Mouse (Mus musculus): ENCODE measurements around the gene Gm498. TPM values are rescaled to one million over a fixed set of nuclear protein-coding genes. Genes with fewer than 3 reads are reported as not detected.
A peak's percentile ranks its signal among the peaks of the same experiment; 100 is the strongest.

The Gm498 gene
- polyA plus RNA-seq, 1 experiment from 2014 or later: not detected

DNA sequence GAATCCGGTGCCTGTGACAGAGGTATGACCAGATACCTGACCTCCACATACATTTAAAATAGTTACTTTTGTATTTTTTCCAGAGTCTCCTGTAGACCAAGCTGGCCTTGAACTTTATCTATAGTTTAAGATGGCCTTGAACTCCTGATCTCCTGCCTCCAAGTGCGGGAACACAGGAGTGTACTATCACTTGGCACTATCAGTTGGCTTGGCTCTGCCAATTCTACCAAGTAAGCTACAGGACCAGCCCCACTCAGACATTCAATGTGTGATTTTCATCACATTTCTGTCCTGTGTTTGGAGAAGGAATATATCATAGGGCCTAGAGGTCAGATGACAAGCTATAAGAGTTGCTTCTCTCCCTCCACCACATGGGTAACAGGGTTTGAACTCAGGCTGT, 32.3 kb upstream of the Gm498 start:
- H3K4me2 ChIP-seq (replicated peaks; ENCODE audit: low read depth): no peak overlapping the region
- no peak overlapping the region; the same call in 1 of the 2 replicates for H3K9ac ChIP-seq (ENCODE audit: low read length)
- whole genome bisulfite sequencing: 83% methylated on average over 2 of the region's 2 CpGs
- TF ChIP-seq CTCF (IDR thresholded peaks at IDR 0.05; ENCODE audit: low read depth) (no peak), EP300 (optimal IDR thresholded peaks at IDR 0.05) (no peak)
- H3K9me3 ChIP-seq (ENCODE audit: control insufficient read depth, low read length): no peaks in the 10 kb centered on the region
- H3K4me1 ChIP-seq (replicated peaks; ENCODE audit: control insufficient read depth, insufficient read depth): peaks cover 4% of the 10 kb centered on the region
- no peak overlapping the region for H3K4me3 ChIP-seq (ENCODE audit: low read depth, low read length)
- DNase-seq (ENCODE audit: low spot score) (no peak), ATAC-seq (ENCODE audit: low FRiP score, low TSS enrichment) (no peak)
- no peaks in the 10 kb centered on the region for H3K36me3 ChIP-seq (ENCODE audit: control insufficient read depth, insufficient read depth, low read length)
- H3K27me3 ChIP-seq (ENCODE audit: control insufficient read depth, insufficient read depth, low read length): no peaks in the 10 kb centered on the region
- H3K27ac ChIP-seq (replicated peaks): peak overlapping the region; percentile 49; the same call in 1 of the 2 replicates

- Histone ChIP-seq H3K27me3 (ENCODE audit: control insufficient read depth, insufficient read depth, low read length) (no peaks in the 10 kb centered on the region), H3K36me3 (ENCODE audit: control insufficient read depth, insufficient read depth, low read length) (no peaks in the 10 kb centered on the region), H3K9me3 (ENCODE audit: control insufficient read depth, low read length) (no peaks in the 10 kb centered on the region), H3K9ac (ENCODE audit: low read length) (no peak overlapping the region; the same call in 1 of the 2 replicates), H3K4me1 (replicated peaks; ENCODE audit: control insufficient read depth, insufficient read depth) (peaks cover 4% of the 10 kb centered on the region), H3K4me3 (ENCODE audit: low read depth, low read length) (no peak overlapping the region), H3K27ac (replicated peaks) (peak overlapping the region; percentile 49), H3K4me2 (replicated peaks; ENCODE audit: low read depth) (no peak overlapping the region)
- DNase-seq (ENCODE audit: low spot score) (peak; percentile 47), ATAC-seq (ENCODE audit: low FRiP score, low TSS enrichment) (peak; percentile 80)
- TF ChIP-seq EP300 (optimal IDR thresholded peaks at IDR 0.05) (no peak), CTCF (IDR thresholded peaks at IDR 0.05; ENCODE audit: low read depth) (no peak)
- WGBS: 39% methylated on average over 3 of the region's 3 CpGs
These were observed 31.7 kb upstream of the Gm498 start for GRCm38 (mm10) chr7:143834972-143835371.

GRCm38 (mm10) chr7:143837705-143838358, 28.8 kb upstream of the Gm498 start:
- no peak overlapping the region for H3K9ac ChIP-seq (ENCODE audit: low read length)
- no peak overlapping the region for H3K4me3 ChIP-seq (ENCODE audit: low read depth, low read length)
- H3K4me1 ChIP-seq (replicated peaks; ENCODE audit: control insufficient read depth, insufficient read depth): peaks cover 4% of the 10 kb centered on the region; the same call in 1 of the 2 replicates
- no peak overlapping the region for H3K27ac ChIP-seq (replicated peaks)
- 86% methylated on average over 3 of the region's 3 CpGs for WGBS
- no peak overlapping the region for H3K4me2 ChIP-seq (replicated peaks; ENCODE audit: low read depth)
- H3K9me3 ChIP-seq (ENCODE audit: control insufficient read depth, low read length): no peaks in the 10 kb centered on the region
- TF ChIP-seq EP300 (optimal IDR thresholded peaks at IDR 0.05) (no peak), CTCF (IDR thresholded peaks at IDR 0.05; ENCODE audit: low read depth) (no peak)
- DNase-seq (ENCODE audit: low spot score): no peak
- H3K36me3 ChIP-seq (ENCODE audit: control insufficient read depth, insufficient read depth, low read length): peaks cover 11% of the 10 kb centered on the region
- no peak for ATAC-seq (ENCODE audit: low FRiP score, low TSS enrichment)
- H3K27me3 ChIP-seq (ENCODE audit: control insufficient read depth, insufficient read depth, low read length): no peaks in the 10 kb centered on the region

DNA sequence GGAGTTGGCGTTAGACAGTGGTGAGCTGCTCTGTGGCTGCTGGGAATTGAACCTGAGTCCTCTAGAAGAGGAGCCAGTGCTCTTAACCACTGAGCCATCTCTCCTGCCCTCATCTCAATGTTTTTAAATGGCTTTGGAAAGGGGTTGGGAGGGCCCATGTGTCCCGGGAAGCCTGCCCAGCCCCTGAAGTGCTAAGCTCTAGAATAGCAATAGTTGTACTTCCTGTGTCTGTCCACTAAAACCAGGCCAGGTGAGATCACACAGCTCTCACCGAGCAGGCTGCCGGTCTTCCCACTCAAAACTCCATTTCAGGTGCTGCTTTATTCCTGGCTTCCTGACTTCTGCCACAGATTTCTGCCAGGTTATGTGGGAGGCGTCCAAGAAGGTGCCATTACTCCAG, 26.5 kb upstream of the Gm498 start:
- Histone ChIP-seq H3K4me3 (ENCODE audit: low read depth, low read length) (no peak overlapping the region), H3K27ac (replicated peaks) (no peak overlapping the region), H3K27me3 (ENCODE audit: control insufficient read depth, insufficient read depth, low read length) (no peaks in the 10 kb centered on the region), H3K4me2 (replicated peaks; ENCODE audit: low read depth) (no peak overlapping the region), H3K4me1 (replicated peaks; ENCODE audit: control insufficient read depth, insufficient read depth) (no peaks in the 10 kb centered on the region), H3K36me3 (ENCODE audit: control insufficient read depth, insufficient read depth, low read length) (peaks cover 25% of the 10 kb centered on the region), H3K9me3 (ENCODE audit: control insufficient read depth, low read length) (no peaks in the 10 kb centered on the region), H3K9ac (ENCODE audit: low read length) (no peak overlapping the region)
- ATAC-seq (ENCODE audit: low FRiP score, low TSS enrichment) (no peak), DNase-seq (ENCODE audit: low spot score) (no peak)
- WGBS: 89% methylated on average over 5 of the region's 5 CpGs
- TF ChIP-seq CTCF (IDR thresholded peaks at IDR 0.05; ENCODE audit: low read depth): no peak
- no peak for TF ChIP-seq EP300 (optimal IDR thresholded peaks at IDR 0.05)

- Histone ChIP-seq H3K9ac (ENCODE audit: low read length) (no peak overlapping the region), H3K9me3 (ENCODE audit: control insufficient read depth, low read length) (no peaks in the 10 kb centered on the region), H3K4me3 (ENCODE audit: low read depth, low read length) (no peak overlapping the region), H3K27ac (replicated peaks) (no peak overlapping the region), H3K4me1 (replicated peaks; ENCODE audit: control insufficient read depth, insufficient read depth) (no peaks in the 10 kb centered on the region), H3K4me2 (replicated peaks; ENCODE audit: low read depth) (no peak overlapping the region), H3K27me3 (ENCODE audit: control insufficient read depth, insufficient read depth, low read length) (no peaks in the 10 kb centered on the region), H3K36me3 (ENCODE audit: control insufficient read depth, insufficient read depth, low read length) (peaks cover 33% of the 10 kb centered on the region)
- ATAC-seq (ENCODE audit: low FRiP score, low TSS enrichment): no peak
- DNase-seq (ENCODE audit: low spot score): no peak
- WGBS: 90% methylated on average over 8 of the region's 8 CpGs
- TF ChIP-seq CTCF (IDR thresholded peaks at IDR 0.05; ENCODE audit: low read depth) (no peak), EP300 (optimal IDR thresholded peaks at IDR 0.05) (no peak)
These were observed 25.3 kb upstream of the Gm498 start for GRCm38 (mm10) chr7:143841301-143841700.

DNA sequence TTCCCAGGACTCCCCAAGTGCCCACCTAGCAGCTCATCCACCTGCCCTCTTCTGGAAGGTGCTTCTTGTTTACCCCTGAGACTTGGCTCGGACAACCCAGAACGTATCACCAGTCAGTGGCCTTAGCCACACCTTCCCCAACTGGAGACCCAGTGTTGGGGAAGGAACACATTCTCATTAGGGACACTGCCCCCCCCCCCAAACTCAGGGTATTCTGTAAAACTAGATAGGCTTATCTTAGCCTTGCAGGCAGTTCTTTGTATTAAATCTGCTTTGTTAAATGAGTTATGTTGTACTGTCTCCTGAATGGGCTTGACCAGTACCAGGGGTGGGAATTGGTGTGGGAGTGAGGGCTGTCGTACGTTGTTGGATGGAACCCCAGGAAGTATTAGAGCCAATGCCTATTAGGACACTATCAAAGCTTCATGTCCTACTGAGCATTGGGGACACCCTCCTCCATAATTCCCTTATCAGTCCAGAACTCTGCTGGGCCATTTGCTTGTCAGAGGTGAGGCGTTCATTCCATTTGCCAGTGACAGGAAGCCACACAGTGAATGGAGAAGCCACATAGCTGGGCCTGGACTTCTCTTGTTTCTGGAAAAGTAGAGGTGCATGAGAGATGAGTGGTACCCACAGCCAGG, 18.4 kb upstream of the Gm498 start:
- H3K4me2 ChIP-seq (replicated peaks; ENCODE audit: low read depth): no peak overlapping the region
- no peaks in the 10 kb centered on the region for H3K4me1 ChIP-seq (replicated peaks; ENCODE audit: control insufficient read depth, insufficient read depth)
- no peak for TF ChIP-seq CTCF (IDR thresholded peaks at IDR 0.05; ENCODE audit: low read depth)
- no peak for TF ChIP-seq EP300 (optimal IDR thresholded peaks at IDR 0.05)
- H3K36me3 ChIP-seq (ENCODE audit: control insufficient read depth, insufficient read depth, low read length): peaks cover 23% of the 10 kb centered on the region
- WGBS: 81% methylated on average over 5 of the region's 5 CpGs
- H3K9me3 ChIP-seq (ENCODE audit: control insufficient read depth, low read length): no peaks in the 10 kb centered on the region
- no peak overlapping the region for H3K4me3 ChIP-seq (ENCODE audit: low read depth, low read length)
- no peaks in the 10 kb centered on the region for H3K27me3 ChIP-seq (ENCODE audit: control insufficient read depth, insufficient read depth, low read length)
- no peak overlapping the region for H3K27ac ChIP-seq (replicated peaks)
- no peak for DNase-seq (ENCODE audit: low spot score)
- no peak overlapping the region for H3K9ac ChIP-seq (ENCODE audit: low read length)
- ATAC-seq (ENCODE audit: low FRiP score, low TSS enrichment): no peak; the same call in 1 of the 2 replicates

All from stomach, postnatal 0 days (tissue).